Mouse (Mus musculus): Measurements from ENCODE around the gene Pkig.

Gene Pkig

GRCm38 (mm10) chr2:163766261-163766660, 108.1 kb downstream of the Pkig start:
- DNase-seq = no peak

- DNase-seq = no peak
Measured at GRCm38 (mm10) chr2:163766890-163767289, 108.7 kb downstream of the Pkig start.

GRCm38 (mm10) chr2:163770731-163771130, 112.5 kb downstream of the Pkig start:
- no peak for DNase-seq

Data from kidney, postnatal 14 days (tissue).